Mouse (Mus musculus) thymus, postnatal 0 days (tissue): ENCODE data around the gene Lsm5. TPM values are rescaled to one million over a fixed set of nuclear protein-coding genes. Genes with fewer than 3 reads are reported as not detected.

ENCODE experiments used
- DNase-seq: peaks from one replicate; pipeline ENCODE4 v3.0.0-alpha.2; 2015; ENCODE audit warnings: low spot score
- polyA plus RNA-seq: library from polyadenylated mRNA; unstranded; fragments of >200 nt; fragmentation: Nextera tagmentation; extraction: Ambion mirVana; gene quantifications from 2 replicates; pipeline ENCODE4 v1.2.1, GENCODE M21; 2015

Lsm5 gene
- 260 TPM in 2 replicates for polyA plus RNA-seq

DNA sequence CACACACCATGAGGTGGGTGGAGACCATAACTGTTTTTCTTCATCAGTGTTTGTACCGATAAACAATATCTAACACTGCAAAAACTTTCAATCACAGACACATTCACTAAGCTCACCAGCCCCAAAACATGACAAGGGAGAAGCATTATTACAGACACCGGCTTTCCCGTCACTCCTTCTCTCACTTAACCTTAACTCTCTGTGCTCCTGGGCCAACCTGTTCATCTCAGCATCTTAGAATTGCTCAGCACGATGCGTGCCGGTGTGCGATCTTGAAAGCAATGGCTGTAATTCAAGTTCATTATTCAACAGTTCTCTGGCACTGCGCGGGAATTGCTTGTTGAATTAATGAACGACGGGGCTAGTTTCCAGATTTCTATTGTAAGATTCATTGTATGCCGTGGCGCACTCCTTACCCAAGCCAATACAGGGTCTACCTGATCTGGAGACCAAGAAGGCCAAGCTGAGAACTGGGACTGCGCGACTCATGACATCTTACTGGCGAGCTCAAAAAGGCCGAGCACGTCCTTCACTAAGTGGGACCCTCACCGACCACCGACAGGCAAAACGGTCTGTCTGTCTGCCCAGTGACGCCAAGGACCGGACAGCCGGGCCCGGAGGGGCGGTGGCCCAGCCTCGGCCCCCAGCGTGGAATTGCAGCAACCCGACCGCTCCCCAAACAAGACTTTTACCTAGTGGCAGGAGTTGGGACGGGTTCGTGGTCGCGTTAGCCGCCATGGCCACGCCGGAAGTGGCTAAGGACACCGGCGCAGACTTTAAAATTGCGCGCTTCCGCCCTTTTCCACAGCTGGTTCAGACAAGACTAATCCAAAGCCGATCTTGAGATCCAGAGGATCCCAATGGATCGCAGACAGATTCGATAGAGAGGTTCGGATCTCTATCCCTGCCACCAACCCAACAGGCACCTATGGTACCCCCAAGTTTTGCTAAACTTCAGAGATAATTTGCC lies at the start of gene Lsm5:
TSS of gene Lsm5 (minus strand) at position 780 of the 970 bp plus-strand sequence.
- DNase-seq = peak; percentile 91

DNA sequence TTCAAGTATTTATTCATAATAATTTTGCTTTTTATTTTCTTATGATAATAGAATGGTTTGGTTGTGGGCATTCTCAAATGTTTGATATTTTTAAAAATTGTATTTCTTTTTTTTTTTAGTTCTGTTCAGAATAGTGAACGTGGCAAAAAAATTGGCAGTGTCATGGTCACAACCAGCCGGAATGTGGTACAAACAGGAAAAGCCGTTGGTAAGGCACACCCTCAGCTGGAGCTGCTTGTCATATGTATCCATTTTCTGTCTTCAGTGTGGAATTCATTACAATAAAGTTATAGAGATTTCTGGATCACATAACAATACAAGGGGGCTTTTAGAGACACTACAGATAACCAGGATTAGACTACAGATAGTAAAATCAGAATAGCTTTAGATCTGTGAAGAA lies 49.2 kb upstream of the Lsm5 start:
- DNase-seq = no peak

DNA sequence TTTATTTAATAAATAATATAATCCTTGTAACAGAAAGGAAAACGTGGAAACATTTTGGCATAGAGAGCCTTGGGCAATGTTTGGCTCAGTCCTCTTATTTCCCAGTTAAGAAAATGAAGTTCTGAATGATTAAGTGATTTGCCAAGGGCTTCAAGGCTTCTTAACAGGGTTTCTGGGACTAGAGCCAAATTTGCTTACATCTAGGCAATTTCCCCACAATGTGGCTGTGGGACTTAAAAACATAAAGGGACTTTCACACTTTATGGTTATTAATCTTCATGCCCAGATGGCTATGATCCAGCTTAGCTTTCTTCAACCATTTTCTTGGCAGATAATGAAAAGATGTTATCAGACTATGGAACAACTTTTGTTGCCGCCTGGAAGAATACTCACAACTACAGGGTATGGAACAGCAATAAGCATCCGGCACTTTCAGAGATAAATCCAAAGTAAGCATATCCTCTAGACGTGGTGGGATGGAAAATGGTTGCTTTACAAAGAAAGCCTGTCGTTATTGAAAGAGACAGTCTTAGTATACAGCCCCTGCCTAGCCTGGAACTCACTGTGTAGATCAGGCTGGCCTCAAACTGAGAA lies 41.5 kb upstream of the Lsm5 start:
- DNase-seq = no peak

- DNase-seq = no peak
Observed at GRCm38 (mm10) chr6:56732545-56732944, 28.0 kb upstream of the Lsm5 start.

- DNase-seq = no peak
Observed at GRCm38 (mm10) chr6:56720877-56721276, 16.4 kb upstream of the Lsm5 start.

GRCm38 (mm10) chr6:56719071-56719470 lies 14.6 kb upstream of the Lsm5 start:
- DNase-seq = no peak

- DNase-seq = no peak
Observed at GRCm38 (mm10) chr6:56715270-56715666, 10.8 kb upstream of the Lsm5 start.

DNA sequence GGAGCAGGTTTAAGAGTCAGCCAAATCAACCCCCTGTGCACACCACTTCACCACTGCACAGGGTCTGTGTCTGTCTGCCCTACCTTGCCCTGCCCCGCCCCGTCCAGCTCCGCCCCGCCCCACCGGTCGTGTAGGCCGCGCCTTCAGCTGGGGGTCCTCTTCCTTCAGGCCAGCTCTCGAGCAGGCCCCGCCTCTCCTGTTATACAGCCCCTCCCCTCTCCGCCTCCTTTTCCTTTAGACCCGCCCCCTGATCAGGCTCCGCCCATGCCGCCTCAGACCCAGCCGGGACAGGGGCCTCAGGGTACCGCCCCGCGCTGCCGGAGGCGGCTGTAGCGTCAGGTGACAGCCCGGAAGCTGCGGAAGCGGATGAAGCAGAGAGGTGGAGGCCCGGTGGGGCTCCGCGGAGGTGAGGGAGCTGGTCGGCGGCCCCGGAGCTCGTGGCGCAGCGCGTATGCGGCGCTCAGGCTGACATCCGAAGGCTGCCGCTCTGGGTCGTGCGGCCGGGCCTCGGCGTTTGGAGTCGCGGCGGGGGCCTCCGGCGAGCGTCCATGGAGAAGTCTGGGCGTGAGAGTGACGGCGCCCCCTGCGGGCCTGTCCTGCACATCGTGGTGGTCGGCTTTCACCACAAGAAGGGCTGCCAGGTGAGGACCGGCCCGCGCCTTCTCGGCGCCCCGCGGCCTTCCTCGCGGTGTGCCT lies 10.2 kb upstream of the Lsm5 start, which contains the start of gene Avl9:
TSS of gene Avl9 (plus strand) at position 326 of the 696 bp plus-strand sequence.
- DNase-seq = peak; percentile 98

- no peak for DNase-seq
Observed at GRCm38 (mm10) chr6:56714186-56714573, 9.7 kb upstream of the Lsm5 start.

DNA sequence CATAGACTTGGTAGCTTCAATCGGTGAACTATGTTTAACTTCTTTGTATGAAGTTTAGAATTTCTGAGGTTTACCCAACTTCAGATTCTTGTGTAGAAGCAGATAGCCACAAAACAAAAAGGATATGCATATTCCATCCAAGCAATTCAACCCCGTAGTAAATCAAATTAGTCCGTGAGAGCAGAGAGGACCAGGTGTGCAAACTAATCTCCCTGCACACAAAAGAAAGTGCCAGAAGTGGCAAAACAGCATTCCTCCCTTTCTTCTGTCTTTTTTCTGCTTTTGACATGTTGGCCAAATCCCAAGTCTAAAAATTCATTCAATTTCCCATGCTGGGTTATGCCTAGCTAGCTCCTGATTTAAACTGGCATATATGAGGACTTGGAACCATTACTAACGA lies 12.1 kb downstream of the Lsm5 start:
- DNase-seq = no peak

DNA sequence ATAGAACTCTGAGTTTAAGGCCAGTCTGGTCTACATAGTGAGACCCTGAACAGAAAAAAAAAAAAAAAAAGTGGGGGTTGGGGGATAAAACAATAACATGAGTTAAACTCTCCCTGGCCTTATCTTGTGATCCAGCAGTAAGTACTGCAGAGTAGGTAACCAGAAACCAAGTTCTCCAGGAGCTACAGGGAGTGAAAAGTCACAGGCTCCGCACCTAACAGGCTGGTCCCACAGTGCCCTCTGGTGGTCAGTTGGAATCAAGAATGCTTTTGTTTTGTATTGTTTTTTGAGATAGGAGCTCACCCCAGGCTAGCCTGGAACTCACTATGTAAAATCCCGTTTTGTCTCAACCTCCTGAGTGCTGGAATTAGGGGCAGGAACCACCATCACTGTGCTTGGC lies 13.3 kb downstream of the Lsm5 start:
- DNase-seq = peak; percentile 78

- no peak for DNase-seq
Observed at GRCm38 (mm10) chr6:56688238-56688637, 16.3 kb downstream of the Lsm5 start.

- DNase-seq = no peak
Observed at GRCm38 (mm10) chr6:56664410-56664809, 40.1 kb downstream of the Lsm5 start.

- no peak for DNase-seq
Observed at GRCm38 (mm10) chr6:56655393-56655792, 49.1 kb downstream of the Lsm5 start.

- no peak for DNase-seq
Observed at GRCm38 (mm10) chr6:56652121-56652592, 52.4 kb downstream of the Lsm5 start.

Other genes with a start within 250 kb of the Lsm5 start
- 0.98 and 1.4 TPM in 2 replicates for gene Pde1c, start 135.6 kb downstream of the Lsm5 start, polyA plus RNA-seq
- gene Avl9, start 10.2 kb upstream of the Lsm5 start, polyA plus RNA-seq = 16.6 and 20.0 TPM in 2 replicates
- gene Kbtbd2, start 93.1 kb upstream of the Lsm5 start, polyA plus RNA-seq = 19.0 and 22.6 TPM in 2 replicates
- gene Fkbp9, start 127.3 kb upstream of the Lsm5 start, polyA plus RNA-seq = 27.6 and 29.0 TPM in 2 replicates
- 70.1 and 73.9 TPM in 2 replicates for gene Nt5c3, start 219.2 kb upstream of the Lsm5 start, polyA plus RNA-seq
- gene Vmn1r4, start 219.3 kb upstream of the Lsm5 start, polyA plus RNA-seq = 0.27 and 0.51 TPM in 2 replicates